Mouse (Mus musculus): ENCODE results near the gene Ralgapa2.

The Ralgapa2 gene

GRCm38 (mm10) chr2:146307060-146307459 lies 205.1 kb downstream of the Ralgapa2 start:
- DNase-seq (ENCODE audit: low spot score in 2 of 2), result no peak

- DNase-seq (ENCODE audit: low spot score in 2 of 2), result no peak
These were observed 209.9 kb downstream of the Ralgapa2 start for GRCm38 (mm10) chr2:146302094-146302699.

GRCm38 (mm10) chr2:146300500-146301020 lies 211.6 kb downstream of the Ralgapa2 start:
- DNase-seq (ENCODE audit: low spot score in 2 of 2), result no peak

GRCm38 (mm10) chr2:146299841-146300460 lies 212.2 kb downstream of the Ralgapa2 start:
- no peak for DNase-seq (ENCODE audit: low spot score in 2 of 2)

- DNase-seq (ENCODE audit: low spot score in 2 of 2), result no peak
These were observed 218.6 kb downstream of the Ralgapa2 start for GRCm38 (mm10) chr2:146293538-146293937.

- peak; percentile 58 to 66 for DNase-seq (ENCODE audit: low spot score in 2 of 2)
These were observed 221.1 kb downstream of the Ralgapa2 start for GRCm38 (mm10) chr2:146290871-146291637.

GRCm38 (mm10) chr2:146290366-146290765 lies 221.8 kb downstream of the Ralgapa2 start:
- DNase-seq (ENCODE audit: low spot score in 2 of 2), result no peak

GRCm38 (mm10) chr2:146289394-146289793 lies 222.8 kb downstream of the Ralgapa2 start:
- peak in 1 of 2 experiments; percentile 35 for DNase-seq (ENCODE audit: low spot score in 2 of 2)

GRCm38 (mm10) chr2:146288326-146288725 lies 223.8 kb downstream of the Ralgapa2 start:
- DNase-seq (ENCODE audit: low spot score in 2 of 2), result no peak

- DNase-seq (ENCODE audit: low spot score in 2 of 2), result peak in 1 of 2 experiments; percentile 38
These were observed 224.6 kb downstream of the Ralgapa2 start for GRCm38 (mm10) chr2:146287531-146287930.

GRCm38 (mm10) chr2:146281346-146281745 lies 230.8 kb downstream of the Ralgapa2 start:
- DNase-seq (ENCODE audit: low spot score in 2 of 2), result no peak

GRCm38 (mm10) chr2:146280921-146281274 lies 231.2 kb downstream of the Ralgapa2 start:
- DNase-seq (ENCODE audit: low spot score in 2 of 2), result no peak

GRCm38 (mm10) chr2:146280221-146280920 lies 231.8 kb downstream of the Ralgapa2 start:
- DNase-seq (ENCODE audit: low spot score in 2 of 2), result no peak

GRCm38 (mm10) chr2:146279430-146280220 lies 232.5 kb downstream of the Ralgapa2 start:
- DNase-seq (ENCODE audit: low spot score in 2 of 2), result peak in 1 of 2 experiments; percentile 31

GRCm38 (mm10) chr2:146278381-146278780 lies 233.8 kb downstream of the Ralgapa2 start:
- DNase-seq (ENCODE audit: low spot score in 2 of 2), result no peak

- no peak for DNase-seq (ENCODE audit: low spot score in 2 of 2)
These were observed 245.6 kb downstream of the Ralgapa2 start for GRCm38 (mm10) chr2:146266539-146266938.

- no peak for DNase-seq (ENCODE audit: low spot score in 2 of 2)
These were observed 247.1 kb downstream of the Ralgapa2 start for GRCm38 (mm10) chr2:146265045-146265444.

- no peak for DNase-seq (ENCODE audit: low spot score in 2 of 2)
These were observed 249.2 kb downstream of the Ralgapa2 start for GRCm38 (mm10) chr2:146262966-146263365.

GRCm38 (mm10) chr2:146262215-146262614 lies 249.9 kb downstream of the Ralgapa2 start:
- no peak for DNase-seq (ENCODE audit: low spot score in 2 of 2)

GRCm38 (mm10) chr2:146261146-146261545 lies 251.0 kb downstream of the Ralgapa2 start:
- no peak for DNase-seq (ENCODE audit: low spot score in 2 of 2)

Measured in right cerebral cortex, adult 2 months (tissue).